Mouse (Mus musculus): ENCODE results near the gene Otud3.
"Not testable (repeated sequence)": the region's sequence is repeated elsewhere in the genome, so short reads cannot be mapped to it uniquely, and the experiment has no call there.

Otud3 gene

DNA sequence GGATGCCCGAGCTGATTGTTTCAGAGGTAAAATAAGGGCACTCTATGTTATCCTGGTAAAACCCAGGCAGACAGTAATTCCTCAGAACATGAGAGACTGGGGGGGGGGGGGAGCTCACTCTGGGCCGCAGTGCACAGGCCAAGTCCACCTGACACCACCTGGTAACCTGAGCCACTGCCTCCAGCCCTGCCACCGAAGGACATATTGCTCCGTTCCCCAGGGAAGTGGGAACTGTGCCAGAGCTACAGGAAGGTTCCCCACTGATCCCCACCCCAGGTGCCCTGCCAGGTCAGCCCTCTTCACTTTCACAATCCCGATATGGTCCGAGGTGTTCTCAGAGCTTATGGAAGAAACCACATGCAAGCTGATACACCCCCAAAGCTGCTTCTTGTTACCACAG is 21.1 kb downstream of the Otud3 start:
- in situ Hi-C loops (cut with MboI, MseI), result no loop called here

DNA sequence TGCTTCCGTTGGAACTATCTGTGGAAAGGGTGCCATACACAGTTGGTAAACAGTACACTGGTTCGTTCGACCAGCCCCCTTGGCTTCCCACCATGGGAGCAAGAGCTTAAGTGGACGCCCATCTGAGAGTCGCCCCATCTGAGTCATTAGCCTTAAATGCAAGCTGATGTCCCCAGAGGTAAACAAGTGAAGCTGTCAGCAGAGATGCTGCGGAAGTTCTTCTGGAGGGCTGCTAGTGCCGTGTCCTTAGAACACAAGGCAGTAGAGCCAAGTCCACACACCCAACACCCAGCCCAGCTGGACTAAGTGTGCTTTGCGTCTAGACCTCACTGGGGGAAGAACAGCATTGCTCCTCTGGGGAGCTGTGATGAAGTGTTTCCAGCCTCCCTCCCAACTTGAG is 24.1 kb downstream of the Otud3 start:
- in situ Hi-C loops (cut with MboI, MseI), result no loop called here

GRCm38 (mm10) chr4:138889165-138889564 is 24.6 kb downstream of the Otud3 start:
- in situ Hi-C loops (cut with MboI, MseI), result no loop called here

DNA sequence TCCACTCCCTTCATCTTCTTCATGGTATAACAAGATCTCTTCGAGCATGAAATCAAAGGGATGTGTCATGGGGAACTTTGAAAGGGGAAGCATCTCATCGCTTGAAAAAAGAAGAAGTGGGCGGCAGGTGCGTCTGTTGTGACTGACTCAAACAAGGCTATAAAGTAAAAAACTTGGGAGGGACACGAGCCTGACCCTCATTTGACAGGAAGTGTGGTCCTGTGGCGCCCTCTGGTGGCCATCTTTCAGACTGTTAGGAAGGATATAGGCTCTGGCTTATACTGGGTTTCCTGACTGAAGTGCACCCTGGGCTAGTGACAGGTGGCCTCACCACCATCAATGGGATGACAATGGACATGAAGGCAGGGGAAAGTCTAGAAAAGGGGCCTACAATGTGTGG is 29.5 kb downstream of the Otud3 start:
- in situ Hi-C loops (cut with MboI, MseI), result no loop called here

DNA sequence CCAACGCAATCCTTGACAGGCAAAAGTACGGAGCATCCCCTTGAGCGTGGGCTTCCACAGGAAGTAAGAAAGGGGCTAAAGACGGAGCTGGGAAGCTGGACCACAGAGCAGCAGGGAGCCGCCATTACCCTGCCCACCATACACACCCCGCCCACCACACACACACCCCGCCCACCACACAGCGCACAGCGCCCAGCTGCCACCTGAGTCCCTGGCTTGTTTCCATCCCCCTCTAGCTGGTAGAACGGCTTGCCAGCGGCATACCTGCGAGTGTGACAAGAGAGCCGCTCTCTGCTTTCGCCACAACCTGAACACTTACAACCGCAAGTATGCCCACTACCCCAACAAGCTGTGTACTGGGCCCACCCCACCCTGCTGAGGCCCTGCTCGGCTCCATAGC is 31.6 kb downstream of the Otud3 start:
- in situ Hi-C loops (cut with MboI, MseI), result no loop called here

GRCm38 (mm10) chr4:138880811-138881584 is 32.7 kb downstream of the Otud3 start:
- in situ Hi-C loops (cut with MboI, MseI), result no loop called here

DNA sequence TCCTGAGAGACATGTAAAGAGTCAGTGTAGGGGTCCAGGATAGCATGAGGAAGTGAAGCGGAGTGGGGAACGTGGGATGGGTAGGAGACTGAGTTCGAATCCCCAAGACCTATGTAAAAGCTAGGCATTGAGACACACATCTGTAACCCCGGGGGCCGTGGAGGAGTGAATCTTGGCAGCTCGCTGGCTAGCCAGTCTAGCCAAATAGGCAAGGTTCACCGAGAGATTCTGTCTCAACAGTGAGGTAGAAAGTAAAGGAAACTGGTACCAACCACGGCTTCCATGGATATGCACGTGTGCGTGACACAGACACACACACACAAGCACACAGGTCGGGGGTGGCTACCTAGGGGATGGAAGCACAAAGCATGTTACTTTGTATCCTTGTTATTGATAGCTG is 33.9 kb downstream of the Otud3 start:
- in situ Hi-C loops (cut with MboI, MseI), result no loop called here

DNA sequence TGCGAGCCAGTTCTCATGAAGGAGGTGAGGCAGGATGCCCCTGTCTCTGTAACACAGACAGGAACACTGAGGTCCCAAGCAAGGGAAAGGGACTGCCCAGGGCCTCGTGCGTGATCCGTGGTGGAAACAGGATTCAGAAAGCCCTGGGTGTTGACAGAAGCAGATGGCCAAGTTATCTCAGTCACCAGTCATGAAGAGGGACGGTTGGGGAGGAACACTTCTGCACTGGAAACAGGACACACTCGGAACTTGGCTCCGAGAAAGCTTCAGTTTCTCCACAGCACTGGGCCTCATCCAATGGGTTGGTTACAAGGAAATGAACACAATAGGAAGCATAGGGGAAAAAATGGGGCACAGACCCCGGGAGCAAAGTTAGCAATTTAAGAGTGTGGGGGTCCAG is 35.0 kb downstream of the Otud3 start:
- in situ Hi-C loops (cut with MboI, MseI), result no loop called here

GRCm38 (mm10) chr4:138877731-138878130 is 36.0 kb downstream of the Otud3 start, which contains the start of gene Pla2g2e:
Gene Pla2g2e (plus strand): TSS chr4:138877942.
- in situ Hi-C loops (cut with MboI, MseI), result no loop called here

GRCm38 (mm10) chr4:138875986-138876385 is 37.8 kb downstream of the Otud3 start:
- in situ Hi-C loops (cut with MboI, MseI), result no loop called here

DNA sequence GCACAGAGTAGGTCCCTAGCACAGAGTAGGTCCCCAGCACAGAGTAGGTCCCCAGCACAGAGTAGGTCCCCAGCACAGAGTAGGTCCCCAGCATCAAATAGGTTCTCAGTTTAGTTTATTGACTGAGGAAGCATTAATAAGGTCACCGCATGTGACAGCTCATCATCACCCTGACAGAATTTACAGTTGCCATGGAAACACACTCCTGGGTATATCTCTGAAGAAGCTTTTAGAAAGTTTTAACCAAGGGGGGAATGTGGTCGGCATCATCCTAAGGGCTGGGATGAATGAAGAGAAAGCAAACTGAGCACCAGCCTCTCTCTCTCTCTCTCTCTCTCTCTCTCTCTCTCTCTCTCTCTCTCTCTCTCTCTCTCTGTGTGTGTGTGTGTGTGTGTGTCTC is 38.5 kb downstream of the Otud3 start:
- in situ Hi-C loops (cut with MboI, MseI), result not testable (repeated sequence)

DNA sequence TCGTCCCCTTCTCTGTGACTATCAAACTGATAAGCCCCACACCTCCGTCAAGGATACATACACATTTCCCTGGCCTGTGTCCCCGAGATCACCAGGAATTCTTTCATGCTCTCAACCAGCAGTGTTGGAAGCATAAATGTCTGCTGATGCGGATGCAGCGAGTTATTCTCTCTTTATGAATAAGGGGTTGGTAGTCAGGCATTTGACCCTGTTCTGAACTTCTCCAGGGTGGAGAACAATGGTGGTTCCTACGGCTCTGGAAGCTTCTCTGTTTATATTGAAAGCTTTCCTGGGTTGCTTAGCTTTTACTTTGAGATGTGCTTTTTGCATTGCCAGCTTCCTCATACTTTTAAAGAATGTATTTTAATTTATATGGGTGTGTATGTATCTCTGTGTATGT is 39.9 kb downstream of the Otud3 start, which contains the start of gene Gm13030:
Gene Gm13030, minus strand, starts transcription at position 101 of the 400 bp plus-strand sequence.
- in situ Hi-C loops (cut with MboI, MseI), result no loop called here

DNA sequence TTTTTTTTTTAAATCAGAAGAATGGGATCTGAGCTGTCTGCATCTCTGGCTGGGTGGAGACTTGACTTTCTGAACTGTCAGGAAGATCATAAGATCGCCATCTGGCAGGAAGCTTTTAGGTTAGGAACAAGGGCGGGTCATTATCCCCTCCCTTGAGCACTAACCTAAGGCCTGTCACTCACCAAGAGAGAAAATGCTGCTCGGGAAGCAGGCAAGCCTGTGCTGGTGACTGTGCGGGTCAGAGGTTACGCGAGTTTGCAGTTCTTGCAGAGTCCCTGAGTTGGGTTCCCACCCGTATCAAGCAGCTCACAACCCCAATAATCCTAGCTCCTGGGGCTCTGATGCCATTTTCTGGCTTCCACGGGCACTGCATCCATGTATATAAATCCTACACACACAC is 45.1 kb downstream of the Otud3 start:
- in situ Hi-C loops (cut with MboI, MseI), result no loop called here

DNA sequence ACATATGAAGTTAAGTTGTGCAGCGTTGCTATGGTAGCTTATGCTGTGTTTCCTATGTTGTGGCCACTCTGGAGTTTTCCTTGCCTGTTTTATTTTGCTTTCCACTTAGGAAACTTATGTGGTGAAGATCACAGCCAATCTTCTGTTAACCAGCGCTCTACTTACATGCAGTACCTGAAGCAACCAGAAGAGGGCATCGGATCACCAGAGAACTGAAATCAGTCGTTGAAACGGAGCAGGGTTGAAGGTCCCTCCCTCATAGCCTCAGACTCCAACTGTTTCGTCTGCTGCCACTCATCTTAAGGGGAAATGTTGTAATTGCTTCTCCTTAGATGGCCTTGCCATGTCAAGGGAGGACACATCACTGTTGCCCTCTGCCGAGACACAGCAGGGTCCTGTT is 47.3 kb downstream of the Otud3 start:
- in situ Hi-C loops (cut with MboI, MseI), result no loop called here

DNA sequence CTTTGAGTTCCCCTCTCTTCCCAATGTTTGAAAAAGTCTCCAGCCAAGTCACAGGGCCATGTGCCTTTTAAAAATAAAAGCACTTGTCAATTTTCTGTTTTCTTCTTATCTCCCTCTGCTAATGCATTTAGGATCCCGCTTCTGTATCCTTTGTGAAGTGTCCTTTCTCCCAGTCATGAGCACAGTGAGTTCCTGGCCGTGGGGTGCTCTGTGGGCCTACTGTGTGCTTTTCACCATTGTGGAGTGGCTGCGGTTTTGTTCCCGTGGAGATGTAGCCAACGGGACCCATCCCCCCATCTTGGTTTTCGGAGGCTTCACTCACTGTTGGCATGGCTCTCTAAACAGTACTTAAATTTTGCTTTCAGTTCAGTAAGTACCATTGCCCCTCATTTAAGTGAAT is 47.8 kb downstream of the Otud3 start:
- in situ Hi-C loops (cut with MboI, MseI), result no loop called here

GRCm38 (mm10) chr4:138865092-138865491 is 48.7 kb downstream of the Otud3 start:
- in situ Hi-C loops (cut with MboI, MseI), result no loop called here

- in situ Hi-C loops (cut with MboI, MseI), result no loop called here
Observed at GRCm38 (mm10) chr4:138863344-138863998, 50.3 kb downstream of the Otud3 start, which contains the start of gene Pla2g5. Gene Pla2g5 (minus strand): TSS chr4:138863482.

- in situ Hi-C loops (cut with MboI, MseI), result loop anchor here (10.0 kb wide), 1 partner anchor 415 kb away; no protein-coding TSS in a partner anchor
Observed at GRCm38 (mm10) chr4:138859728-138860127, 54.0 kb downstream of the Otud3 start.

DNA sequence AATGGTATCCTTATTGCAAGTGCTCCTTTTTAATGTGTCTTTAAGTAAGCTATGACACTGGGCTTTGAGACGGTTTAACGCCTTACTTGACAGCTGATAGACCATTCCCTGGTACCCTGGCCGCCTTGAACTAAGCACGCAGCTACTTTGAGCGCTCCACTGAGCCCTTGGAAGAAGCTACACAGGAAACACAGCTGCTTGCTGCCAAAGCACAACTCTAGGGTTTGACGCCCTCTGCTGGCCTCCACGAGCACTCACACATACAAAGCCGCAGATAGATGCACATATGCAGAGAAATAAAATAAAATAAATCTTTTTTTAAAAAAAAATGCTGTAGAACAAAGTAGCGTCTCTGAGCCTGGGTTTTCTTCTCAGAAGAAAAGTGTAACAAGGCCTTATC is 54.5 kb downstream of the Otud3 start:
- in situ Hi-C loops (cut with MboI, MseI), result loop anchor here (10.0 kb wide), 1 partner anchor 414 kb away; no protein-coding TSS in a partner anchor

DNA sequence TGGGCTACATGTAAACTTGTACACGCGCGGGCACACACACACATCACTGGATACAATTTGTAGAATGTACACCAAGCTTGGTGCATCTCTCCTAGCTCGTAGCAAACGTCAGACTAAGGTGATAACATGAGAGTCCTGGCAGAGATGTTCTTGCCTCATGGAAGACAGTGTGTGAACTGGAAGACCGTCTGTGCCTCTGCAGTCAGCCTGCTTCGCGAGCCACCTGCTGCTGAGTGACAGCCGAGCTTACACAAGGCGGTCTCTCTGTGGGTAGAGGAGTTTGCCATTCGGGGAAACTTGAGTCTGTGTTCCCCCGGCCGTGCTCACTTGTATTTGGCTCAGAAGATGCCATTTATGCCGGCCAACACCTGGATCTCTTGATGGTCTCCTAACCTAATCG is 55.3 kb downstream of the Otud3 start:
- in situ Hi-C loops (cut with MboI, MseI), result loop anchor here (10.0 kb wide), 1 partner anchor 414 kb away; no protein-coding TSS in a partner anchor

DNA sequence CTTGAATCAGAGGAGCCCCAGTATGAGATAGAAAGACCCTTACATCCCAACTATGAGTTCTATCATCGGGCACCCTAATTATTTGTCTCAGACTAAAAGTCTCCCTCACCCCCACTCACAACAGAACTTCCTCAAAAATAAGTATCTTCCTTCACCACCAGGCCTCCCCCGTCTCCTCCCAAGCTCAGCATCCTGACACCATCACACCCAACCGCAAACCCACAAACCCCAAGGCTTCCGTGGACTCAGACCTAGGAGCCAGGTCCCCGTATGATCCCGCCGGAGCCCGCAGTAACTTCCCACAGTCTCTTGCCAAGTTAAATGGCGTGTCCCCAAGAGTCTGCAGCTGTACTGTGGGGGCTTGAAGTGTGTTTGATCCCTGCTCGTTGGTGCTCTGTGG is 56.2 kb downstream of the Otud3 start:
- in situ Hi-C loops (cut with MboI, MseI), result loop anchor here (10.0 kb wide), 1 partner anchor 413 kb away; no protein-coding TSS in a partner anchor

- in situ Hi-C loops (cut with MboI, MseI), result loop anchor here (10.0 kb wide), 1 partner anchor 412 kb away; no protein-coding TSS in a partner anchor
Observed at GRCm38 (mm10) chr4:138856491-138856890, 57.3 kb downstream of the Otud3 start.
